Mouse (Mus musculus): ENCODE results near the gene Arhgef1.

The Arhgef1 gene

GRCm38 (mm10) chr7:24902630-24903443 lies at the start of gene Arhgef1:
Gene Arhgef1, plus strand, starts transcription at chr7:24902912.
- peak; percentile 41 to 49 for DNase-seq (ENCODE audit: low spot score in 2 of 2)

- DNase-seq (ENCODE audit: low spot score in 2 of 2) = no peak
Measured at GRCm38 (mm10) chr7:24853233-24853563, 49.5 kb upstream of the Arhgef1 start.

- no peak for DNase-seq (ENCODE audit: low spot score in 2 of 2)
Measured at GRCm38 (mm10) chr7:24853695-24854094, 49.0 kb upstream of the Arhgef1 start.

- DNase-seq (ENCODE audit: low spot score in 2 of 2) = no peak
Measured at GRCm38 (mm10) chr7:24856460-24857120, 46.1 kb upstream of the Arhgef1 start.

GRCm38 (mm10) chr7:24859234-24859633 lies 43.5 kb upstream of the Arhgef1 start:
- no peak for DNase-seq (ENCODE audit: low spot score in 2 of 2)

- DNase-seq (ENCODE audit: low spot score in 2 of 2) = no peak
Measured at GRCm38 (mm10) chr7:24861913-24862312, 40.8 kb upstream of the Arhgef1 start, which contains the start of gene Gm9844. Gene Gm9844, plus strand, starts transcription at chr7:24862213.

- no peak for DNase-seq (ENCODE audit: low spot score in 2 of 2)
Measured at GRCm38 (mm10) chr7:24862853-24863252, 39.9 kb upstream of the Arhgef1 start.

GRCm38 (mm10) chr7:24864156-24864555 lies 38.6 kb upstream of the Arhgef1 start:
- DNase-seq (ENCODE audit: low spot score in 2 of 2) = no peak

GRCm38 (mm10) chr7:24869080-24869479 lies 33.6 kb upstream of the Arhgef1 start:
- no peak for DNase-seq (ENCODE audit: low spot score in 2 of 2)

- no peak for DNase-seq (ENCODE audit: low spot score in 2 of 2)
Measured at GRCm38 (mm10) chr7:24869532-24870165, 33.1 kb upstream of the Arhgef1 start, which contains the start of the genes Lypd4 and Dmrtc2. Gene Lypd4, minus strand, starts transcription at chr7:24869941. Gene Dmrtc2, plus strand, starts transcription at chr7:24870057.

- DNase-seq (ENCODE audit: low spot score in 2 of 2) = no peak
Measured at GRCm38 (mm10) chr7:24877588-24877987, 25.1 kb upstream of the Arhgef1 start.

GRCm38 (mm10) chr7:24879620-24880019 lies 23.1 kb upstream of the Arhgef1 start:
- no peak for DNase-seq (ENCODE audit: low spot score in 2 of 2)

- DNase-seq (ENCODE audit: low spot score in 2 of 2) = no peak
Measured at GRCm38 (mm10) chr7:24882416-24883199, 20.1 kb upstream of the Arhgef1 start.

- peak; percentile 99 for DNase-seq (ENCODE audit: low spot score in 2 of 2)
Measured at GRCm38 (mm10) chr7:24883896-24884692, 18.6 kb upstream of the Arhgef1 start, which contains the start of gene Rps19. Gene Rps19, plus strand, starts transcription at chr7:24884371.

GRCm38 (mm10) chr7:24884693-24885291 lies 17.9 kb upstream of the Arhgef1 start:
- DNase-seq (ENCODE audit: low spot score in 2 of 2) = peak in 1 of 2 experiments; percentile 72

- DNase-seq (ENCODE audit: low spot score in 2 of 2) = no peak
Measured at GRCm38 (mm10) chr7:24885468-24886307, 17.0 kb upstream of the Arhgef1 start.

- peak in 1 of 2 experiments; percentile 55 for DNase-seq (ENCODE audit: low spot score in 2 of 2)
Measured at GRCm38 (mm10) chr7:24886308-24886633, 16.4 kb upstream of the Arhgef1 start.

GRCm38 (mm10) chr7:24887096-24887495 lies 15.6 kb upstream of the Arhgef1 start:
- DNase-seq (ENCODE audit: low spot score in 2 of 2) = peak in 1 of 2 experiments; percentile 21

GRCm38 (mm10) chr7:24889431-24890220 lies 13.1 kb upstream of the Arhgef1 start:
- DNase-seq (ENCODE audit: low spot score in 2 of 2) = no peak
